In genomic region chr10:82935018-82935633, GRCm38 (mm10) we compare ENCODE assay signal across 33 mouse cellular contexts. TPM values are rescaled to one million over a fixed set of nuclear protein-coding genes. Genes with fewer than 3 reads are reported as not detected.
A peak's percentile ranks its signal among the peaks of the same experiment; 100 is the strongest.
DNase-seq lines count a peak whose midpoint lies in the region; ATAC-seq and TF ChIP-seq lines count a peak whose summit lies in the region.
"Had no signal": no experiment of that assay in that cellular context is flagged by ENCODE, and none has a peak within 500 bp of the region (broad histone marks: within the 10 kb centered on the region; RNA-seq: fewer than 3 reads in every experiment).

No protein-coding gene starts in this region.

- no peaks in the 10 kb centered on the region for H3K27me3 ChIP-seq in intestine, embryonic 16.5 days (replicated peaks; ENCODE audit: control insufficient read depth, insufficient read depth, low read length)
- H3K27me3 ChIP-seq in thymus, adult 2 months (ENCODE audit: control insufficient read depth, insufficient read depth, low read length), result no peaks in the 10 kb centered on the region
- H3K27me3 ChIP-seq: embryonic facial prominence, embryonic 13.5 days; hindbrain, embryonic 12.5 days; limb, embryonic 15.5 days; neural tube, embryonic 12.5 days had no signal

- no peak for TF ChIP-seq CTCF in thymus, adult 2 months (IDR thresholded peaks at IDR 0.05; ENCODE audit: borderline replicate concordance, control insufficient read depth, extremely low read depth, insufficient read depth, low read length, poor library complexity)

- no peak overlapping the region for H3K4me2 ChIP-seq in intestine, embryonic 16.5 days (ENCODE audit: low read depth, low read length)
- H3K4me2 ChIP-seq: embryonic facial prominence, embryonic 13.5 days; hindbrain, embryonic 12.5 days; limb, embryonic 15.5 days; liver, embryonic 13.5 days; midbrain, embryonic 11.5 days; neural tube, embryonic 12.5 days had no signal

- 77% methylated on average over 13 of the region's 13 CpGs for WGBS in intestine, embryonic 16.5 days
- 21% methylated on average over 13 of the region's 13 CpGs for WGBS in thymus, adult 2 months

- DNase-seq in heart, adult 11 months, result peak; percentile 88
- no peak for DNase-seq in heart, postnatal 10 days
- peak; percentile 11 for DNase-seq in spleen, adult 12 weeks (ENCODE audit: low spot score)
- DNase-seq in layer of hippocampus, postnatal 10 days (ENCODE audit: low spot score in 2 of 2), result no peak
- DNase-seq in left cerebral cortex, adult 18-20 months (ENCODE audit: low spot score in 2 of 2), result no peak
- no peak for DNase-seq in adrenal gland, postnatal 14 days
- DNase-seq in thymus, adult 2 months, result no peak
- DNase-seq: cerebellum, adult 9-10 months; cerebellum, postnatal 36 days; gastrocnemius, adult 2 months; kidney, adult 11 months; kidney, postnatal 36 days; liver, embryonic 13.5 days; lung, adult 18-20 months; right cerebral cortex, postnatal 4 days; thymus, adult 18-20 months; thymus, postnatal 36 days had no signal

- ATAC-seq in intestine, embryonic 16.5 days, result peak; percentile 16; the same call in 1 of the 2 replicates
- ATAC-seq: forebrain, embryonic 16.5 days; hindbrain, postnatal 0 days; lung, postnatal 0 days; midbrain, embryonic 16.5 days had no signal

- no peak for TF ChIP-seq POLR2A in thymus, adult 2 months (IDR thresholded peaks at IDR 0.05; ENCODE audit: control insufficient read depth, extremely low read depth, insufficient read depth, low read length, poor library complexity)

- no peak overlapping the region for H3K27ac ChIP-seq in intestine, embryonic 16.5 days (ENCODE audit: low read length)
- H3K27ac ChIP-seq in thymus, adult 2 months (ENCODE audit: control insufficient read depth, insufficient read depth, low read length), result no peak overlapping the region
- H3K27ac ChIP-seq: embryonic facial prominence, embryonic 13.5 days; forebrain, embryonic 10.5 days; gastrocnemius, adult 2 months; hindbrain, embryonic 12.5 days; hindbrain, postnatal 0 days; layer of hippocampus, adult 2 months; limb, embryonic 10.5 days; limb, embryonic 15.5 days; liver, embryonic 13.5 days; macrophage; neural tube, embryonic 12.5 days; stomach, postnatal 0 days had no signal

- intact Hi-C loops in heart, postnatal 10 days (cut with DNase I), result no loop called here

- H3K4me3 ChIP-seq in intestine, embryonic 16.5 days (ENCODE audit: low read length), result no peak overlapping the region
- H3K4me3 ChIP-seq in thymus, adult 2 months (ENCODE audit: control insufficient read depth, insufficient read depth, low read length), result no peak overlapping the region
- H3K4me3 ChIP-seq: embryonic facial prominence, embryonic 13.5 days; forebrain, embryonic 10.5 days; gastrocnemius, adult 2 months; hindbrain, embryonic 12.5 days; layer of hippocampus, adult 2 months; limb, embryonic 10.5 days; limb, embryonic 15.5 days; liver, embryonic 13.5 days; myocyte; neural tube, embryonic 12.5 days had no signal

- no peak overlapping the region for H3K9ac ChIP-seq in intestine, embryonic 16.5 days (ENCODE audit: low read depth, low read length)
- H3K9ac ChIP-seq: embryonic facial prominence, embryonic 13.5 days; hindbrain, embryonic 12.5 days; limb, embryonic 15.5 days; liver, embryonic 13.5 days; neural tube, embryonic 12.5 days had no signal

- no peaks in the 10 kb centered on the region for H3K36me3 ChIP-seq in intestine, embryonic 16.5 days (ENCODE audit: control insufficient read depth, insufficient read depth, low read length)
- H3K36me3 ChIP-seq in thymus, adult 2 months (ENCODE audit: control insufficient read depth, insufficient read depth, low read length), result no peaks in the 10 kb centered on the region
- H3K36me3 ChIP-seq: embryonic facial prominence, embryonic 13.5 days; forebrain, embryonic 10.5 days; hindbrain, embryonic 12.5 days; limb, embryonic 10.5 days; limb, embryonic 15.5 days; liver, embryonic 13.5 days; neural tube, embryonic 12.5 days had no signal

- peaks cover 5% of the 10 kb centered on the region; the same call in 1 of the 2 replicates for H3K4me1 ChIP-seq in intestine, embryonic 16.5 days (ENCODE audit: control insufficient read depth, insufficient read depth, low read length)
- no peaks in the 10 kb centered on the region; the same call in 1 of the 2 replicates for H3K4me1 ChIP-seq in thymus, adult 2 months (replicated peaks; ENCODE audit: control insufficient read depth, insufficient read depth, low read length)
- H3K4me1 ChIP-seq: embryonic facial prominence, embryonic 13.5 days; forebrain, embryonic 10.5 days; hindbrain, embryonic 12.5 days; limb, embryonic 10.5 days; limb, embryonic 15.5 days; liver, embryonic 13.5 days; neural tube, embryonic 12.5 days had no signal

- H3K9me3 ChIP-seq in intestine, embryonic 16.5 days (ENCODE audit: control insufficient read depth, low read length), result no peaks in the 10 kb centered on the region
- H3K9me3 ChIP-seq: embryonic facial prominence, embryonic 13.5 days; hindbrain, embryonic 12.5 days; limb, embryonic 10.5 days; limb, embryonic 15.5 days; neural tube, embryonic 12.5 days had no signal

RNA-seq across cellular contexts. Expression of gene Chst11, which starts 50.2 kb away (rescaled TPM):
- 1 to 10 TPM; 3.7 to 5.8 TPM for total RNA-seq in heart, postnatal 10 days (2021)
- 0.80 and 0.88 TPM in 2 replicates for polyA plus RNA-seq in intestine, embryonic 16.5 days (2015; fragmentation: Nextera tagmentation; extraction: Ambion mirVana)
- total RNA-seq in layer of hippocampus, postnatal 10 days (2021), result 10 to 100 TPM; 51.2 to 56.1 TPM
- total RNA-seq in left cerebral cortex, adult 18-20 months (2021), result 10 to 100 TPM; 30.1 to 33.7 TPM
- 31.8 and 33.6 TPM in 2 replicates for total RNA-seq in adrenal gland, postnatal 14 days (2021)
- polyA plus RNA-seq in thymus, adult 2 months (2012; rRNA removed), result 15.5 and 19.4 TPM in 2 replicates

Comparison
In these comparisons a context has a peak if more than half of its experiments do, and no peak if none do; other contexts are left out.
1. DNase-seq: peak in heart, adult 11 months (single experiment) and spleen, adult 12 weeks (single experiment); none in heart, postnatal 10 days (0 of 2), layer of hippocampus, postnatal 10 days (0 of 2), left cerebral cortex, adult 18-20 months (0 of 2), adrenal gland, postnatal 14 days (single experiment) and thymus, adult 2 months (single experiment).